Mouse (Mus musculus) midbrain, embryonic 13.5 days (tissue): ENCODE results near the gene Gnrhr. TPM values are rescaled to one million over a fixed set of nuclear protein-coding genes. Genes with fewer than 3 reads are reported as not detected.

Experiments used
- polyA plus RNA-seq: library from polyadenylated mRNA; unstranded; fragments of >200 nt; fragmentation: Nextera tagmentation; extraction: Ambion mirVana; gene quantifications from 2 replicates; pipeline ENCODE4 v1.2.1, GENCODE M21; 2015

The Gnrhr gene
- polyA plus RNA-seq, 1 experiment from 2014 or later, result not detected

Other genes starting within 250 kb of the Gnrhr start
- 42.7 and 43.0 TPM in 2 replicates for gene Cenpc1, start 132.3 kb downstream of the Gnrhr start, polyA plus RNA-seq
- gene Stap1, start 126.2 kb downstream of the Gnrhr start, polyA plus RNA-seq, result 0.28 and 0.31 TPM in 2 replicates
- 13.4 and 14.3 TPM in 2 replicates for gene Uba6, start 25.1 kb downstream of the Gnrhr start, polyA plus RNA-seq
- not detected in 2 replicates for gene Tmprss11c, start 91.4 kb upstream of the Gnrhr start, polyA plus RNA-seq
- not detected in 2 replicates for gene Tmprss11d, start 175.5 kb upstream of the Gnrhr start, polyA plus RNA-seq